Mouse (Mus musculus): Measurements from ENCODE around the gene Olfr1186.

DNA sequence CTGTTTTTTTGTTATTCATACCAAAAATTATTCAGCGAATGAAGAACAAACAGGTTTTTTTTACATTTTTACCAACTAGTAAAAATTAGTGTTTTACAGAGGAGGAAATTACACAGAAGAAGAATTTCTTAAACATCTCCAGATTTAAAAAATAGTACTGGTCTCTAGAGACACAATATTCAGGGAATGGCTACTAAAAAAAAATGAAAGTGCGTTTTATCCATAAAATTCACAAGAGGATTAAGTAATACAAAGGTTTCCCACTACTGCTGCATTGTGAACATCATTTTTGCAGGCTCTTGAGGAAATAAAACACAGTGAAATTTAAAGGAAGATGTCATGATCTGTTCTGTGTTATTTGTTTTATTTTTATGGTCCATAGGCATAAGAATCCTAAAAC, 35.1 kb upstream of the Olfr1186 start, which contains the start of gene Olfr1184:
- TF ChIP-seq POLR2A (IDR thresholded peaks at IDR 0.05; ENCODE audit: low read depth, low read length): no peak
- no peak for TF ChIP-seq CTCF (IDR thresholded peaks at IDR 0.05; ENCODE audit: extremely low read depth, insufficient read length, insufficient replicate concordance, low read depth, low read length)

All from small intestine, adult 2 months (tissue).